Comparison of ENCODE assay signal across 7 mouse cellular contexts in genomic region chr16:18687367-18687766, GRCm38 (mm10). TPM values are rescaled to one million over a fixed set of nuclear protein-coding genes. Genes with fewer than 3 reads are reported as not detected.
DNase-seq lines count a peak whose midpoint lies in the region; ATAC-seq lines count a peak whose summit lies in the region.

No protein-coding gene starts in this region.

- peak overlapping the region; percentile 77 for H3K27ac ChIP-seq in limb, embryonic 10.5 days
- peak overlapping the region; percentile 57; the same call in 1 of the 2 replicates for H3K27ac ChIP-seq in midbrain, embryonic 11.5 days (ENCODE audit: low read depth, low read length)

- peaks cover 20% of the 10 kb centered on the region for H3K4me1 ChIP-seq in limb, embryonic 10.5 days
- H3K4me1 ChIP-seq in midbrain, embryonic 11.5 days (ENCODE audit: control insufficient read depth, insufficient read depth, low read length), result peaks cover 16% of the 10 kb centered on the region

- peaks cover 8% of the 10 kb centered on the region; the same call in 1 of the 2 replicates for H3K27me3 ChIP-seq in limb, embryonic 10.5 days (ENCODE audit: low read depth, poor library complexity, severe bottlenecking)
- H3K27me3 ChIP-seq in midbrain, embryonic 11.5 days (ENCODE audit: control insufficient read depth, insufficient read depth, low read length), result no peaks in the 10 kb centered on the region

- peak overlapping the region; percentile 39; the same call in 1 of the 2 replicates for H3K4me2 ChIP-seq in midbrain, embryonic 11.5 days

- peak; percentile 73 to 78 for DNase-seq in adrenal gland, adult 18-20 months (ENCODE audit: low spot score in 2 of 2)
- DNase-seq in embryo, embryonic 10 days (ENCODE audit: low spot score), result peak; percentile 90
- DNase-seq in gastrocnemius, postnatal 36 days, result peak; percentile 46 to 61
- DNase-seq in limb, embryonic 10.5 days (ENCODE audit: low spot score), result peak; percentile 82
- DNase-seq in midbrain, embryonic 11.5 days (ENCODE audit: low spot score, missing footprints), result peak; percentile 99
- DNase-seq in skeletal muscle tissue, adult 2 months (ENCODE audit: low read depth, low spot score), result peak; percentile 68

- intact Hi-C loops in gastrocnemius, postnatal 36 days (cut with DNase I), result no loop called here

- H3K9me3 ChIP-seq in limb, embryonic 10.5 days (replicated peaks), result no peaks in the 10 kb centered on the region
- no peaks in the 10 kb centered on the region for H3K9me3 ChIP-seq in midbrain, embryonic 11.5 days (ENCODE audit: control insufficient read depth, low read length)

- 5% methylated on average over 8 of the region's 8 CpGs for WGBS in limb, embryonic 10.5 days
- WGBS in midbrain, embryonic 11.5 days, result 3% methylated on average over 8 of the region's 8 CpGs

- peak overlapping the region; percentile 40 for H3K4me3 ChIP-seq in limb, embryonic 10.5 days
- peak overlapping the region; percentile 16; the same call in 1 of the 2 replicates for H3K4me3 ChIP-seq in midbrain, embryonic 11.5 days (ENCODE audit: low read depth, low read length)

- peak; percentile 28 for ATAC-seq in inflammation-experienced regulatory T-cells, adult 6 months
- ATAC-seq in midbrain, embryonic 11.5 days (ENCODE audit: low FRiP score), result peak; percentile 52

- H3K36me3 ChIP-seq in limb, embryonic 10.5 days, result no peaks in the 10 kb centered on the region
- H3K36me3 ChIP-seq in midbrain, embryonic 11.5 days (ENCODE audit: control insufficient read depth, insufficient read depth, low read length), result no peaks in the 10 kb centered on the region

- H3K9ac ChIP-seq in midbrain, embryonic 11.5 days (ENCODE audit: low read length), result peak overlapping the region; percentile 33; the same call in 1 of the 2 replicates

RNA-seq across cellular contexts. Expression of gene Sept5, which starts 57.6 kb away (rescaled TPM):
- total RNA-seq in adrenal gland, adult 18-20 months (2021), result 10 to 100 TPM in 1 of 2 experiments, 1 to 10 TPM in 1; 7.9 to 10.7 TPM
- 1 to 10 TPM; 2.7 TPM for total RNA-seq in gastrocnemius, postnatal 36 days (2021)
- under 1 TPM; 0.72 to 0.78 (median 0.77) TPM for polyA plus RNA-seq in inflammation-experienced regulatory T-cells, adult 6 months (2017; shearing (Covaris generic))
- 19.4 and 29.1 TPM in 2 replicates for polyA plus RNA-seq in limb, embryonic 10.5 days (2016; fragmentation: Nextera tagmentation; extraction: Ambion mirVana)
- polyA plus RNA-seq in midbrain, embryonic 11.5 days (2014; fragmentation: Nextera tagmentation; extraction: Ambion mirVana), result 40.7 and 52.0 TPM in 2 replicates

Comparison
In these comparisons a context has a peak if more than half of its experiments do, and no peak if none do; other contexts are left out.
1. Peak in every context shown above with its lines: DNase-seq, ATAC-seq, H3K4me3 ChIP-seq and H3K27ac ChIP-seq.
2. RNA of gene Sept5, which starts 57.6 kb away (polyA plus RNA-seq): 40.7 to 52.0 TPM in midbrain, embryonic 11.5 days and 19.4 to 29.1 TPM in limb, embryonic 10.5 days; 0.72 to 0.78 TPM in inflammation-experienced regulatory T-cells, adult 6 months; every median in the first group is over 10 times any median in the second.